Mouse (Mus musculus): ENCODE measurements at regions not wholly inside any gene's neighbourhood (a gene's known extent, or its start where the extent isn't known, plus 50 kb on each side); places are given as distances from the start of the nearest gene placed in this dataset.

DNA sequence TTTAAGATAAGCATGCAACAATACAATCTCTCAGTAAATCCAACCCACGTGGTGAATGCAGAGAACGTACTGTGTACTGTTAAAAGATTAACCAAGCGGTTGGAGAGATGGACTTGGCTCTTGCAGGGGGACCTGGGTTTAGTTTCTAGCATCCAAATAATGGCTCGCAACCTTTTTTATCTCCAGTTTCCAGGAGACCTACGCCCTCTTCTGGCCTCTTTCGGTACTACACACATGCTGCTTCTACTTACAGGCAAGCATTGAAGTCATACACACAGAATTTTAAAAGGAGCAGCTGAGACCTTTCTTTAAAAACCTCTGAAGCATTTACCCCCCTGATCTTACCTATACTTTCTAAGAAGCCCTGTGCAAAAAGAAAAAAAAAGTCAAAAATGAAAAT, 243.4 kb downstream of the Rpl36a-ps1 start:
- intact Hi-C loops (cut with DNase I): no loop called here
- DNase-seq (ENCODE audit: low spot score in 2 of 2): no peak

GRCm38 (mm10) chr14:98749086-98750027, 244.8 kb downstream of the Rpl36a-ps1 start:
- intact Hi-C loops (cut with DNase I): no loop called here
- no peak for DNase-seq (ENCODE audit: low spot score in 2 of 2)

- no peak for DNase-seq (ENCODE audit: low spot score in 2 of 2)
- intact Hi-C loops (cut with DNase I): no loop called here
These were observed 246.9 kb downstream of the Rpl36a-ps1 start for GRCm38 (mm10) chr14:98747159-98747775.

- no peak for DNase-seq (ENCODE audit: low spot score in 2 of 2)
- intact Hi-C loops (cut with DNase I): no loop called here
These were observed 263.7 kb downstream of the Rpl36a-ps1 start for GRCm38 (mm10) chr14:98730375-98730774.

- DNase-seq (ENCODE audit: low spot score in 2 of 2): no peak
- intact Hi-C loops (cut with DNase I): no loop called here
These were observed 265.3 kb downstream of the Rpl36a-ps1 start for GRCm38 (mm10) chr14:98728863-98729262.

- DNase-seq (ENCODE audit: low spot score in 2 of 2): no peak
- intact Hi-C loops (cut with DNase I): no loop called here
These were observed 271.6 kb downstream of the Rpl36a-ps1 start for GRCm38 (mm10) chr14:98722481-98722880.

GRCm38 (mm10) chr14:98721033-98721432, 273.1 kb downstream of the Rpl36a-ps1 start:
- intact Hi-C loops (cut with DNase I): no loop called here
- DNase-seq (ENCODE audit: low spot score in 2 of 2): no peak

DNA sequence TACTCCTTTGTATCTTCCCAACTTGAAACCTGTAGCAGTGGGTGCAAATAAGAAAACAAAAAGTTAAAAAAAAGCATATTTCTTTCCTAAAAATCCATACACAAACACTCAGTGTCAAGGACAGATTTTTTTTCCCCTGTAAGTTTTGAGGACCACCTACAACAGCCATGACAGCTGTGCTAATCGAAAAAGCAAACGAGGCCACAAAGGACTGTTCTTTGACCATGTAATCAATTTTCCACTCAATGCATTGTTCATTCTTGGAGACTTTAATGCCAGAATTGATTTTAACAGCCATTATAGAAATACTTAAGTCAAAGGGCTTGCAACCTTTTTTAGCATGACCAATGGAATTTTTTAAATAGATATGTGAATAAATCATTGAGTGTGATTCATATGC, 286.1 kb downstream of the Rpl36a-ps1 start:
- intact Hi-C loops (cut with DNase I): no loop called here
- no peak for DNase-seq (ENCODE audit: low spot score in 2 of 2)

GRCm38 (mm10) chr14:98707574-98707973, 286.5 kb downstream of the Rpl36a-ps1 start:
- intact Hi-C loops (cut with DNase I): no loop called here

DNA sequence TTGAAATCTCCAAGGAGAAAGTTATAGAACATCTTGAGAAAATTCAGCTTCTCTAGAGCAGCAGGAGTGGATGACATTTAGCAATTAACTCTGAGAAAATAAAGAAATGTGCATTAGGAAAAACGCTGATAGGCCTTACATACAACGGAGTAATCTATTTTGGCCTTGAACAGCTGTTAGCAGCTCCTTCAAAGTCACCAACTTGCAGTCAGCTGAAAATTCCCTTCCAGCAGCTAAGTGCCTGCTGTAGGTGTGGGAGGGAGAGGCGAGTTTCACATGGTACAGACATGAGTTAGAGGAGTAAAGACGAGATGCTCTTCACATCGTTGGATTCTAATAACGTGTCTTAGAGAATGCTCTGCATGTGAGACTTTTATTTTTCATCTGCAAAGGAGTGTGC, 290.8 kb downstream of the Rpl36a-ps1 start:
- peak; percentile 4 to 39 for DNase-seq (ENCODE audit: low spot score in 2 of 2)
- intact Hi-C loops (cut with DNase I): no loop called here

More at GRCm38 (mm10) chr14:98707574-98707973, 286.5 kb downstream of the Rpl36a-ps1 start:
- no peak for DNase-seq (ENCODE audit: low spot score in 2 of 2)

GRCm38 (mm10) chr14:98656533-98656932, 337.6 kb downstream of the Rpl36a-ps1 start:
- intact Hi-C loops (cut with DNase I): no loop called here
- DNase-seq (ENCODE audit: low spot score in 2 of 2): no peak

GRCm38 (mm10) chr14:98654191-98654809, 339.8 kb downstream of the Rpl36a-ps1 start:
- DNase-seq (ENCODE audit: low spot score in 2 of 2): no peak
- intact Hi-C loops (cut with DNase I): no loop called here

GRCm38 (mm10) chr14:98651221-98651620, 342.9 kb downstream of the Rpl36a-ps1 start:
- no peak for DNase-seq (ENCODE audit: low spot score in 2 of 2)
- intact Hi-C loops (cut with DNase I): no loop called here

- DNase-seq (ENCODE audit: low spot score in 2 of 2): no peak
- intact Hi-C loops (cut with DNase I): no loop called here
These were observed 343.6 kb downstream of the Rpl36a-ps1 start for GRCm38 (mm10) chr14:98650520-98650919.

- no peak for DNase-seq (ENCODE audit: low spot score in 2 of 2)
These were observed 346.5 kb downstream of the Rpl36a-ps1 start for GRCm38 (mm10) chr14:98647614-98648013.

GRCm38 (mm10) chr14:98643756-98644155, 350.4 kb downstream of the Rpl36a-ps1 start:
- intact Hi-C loops (cut with DNase I): no loop called here

More at GRCm38 (mm10) chr14:98647614-98648013, 346.5 kb downstream of the Rpl36a-ps1 start:
- intact Hi-C loops (cut with DNase I): no loop called here

DNA sequence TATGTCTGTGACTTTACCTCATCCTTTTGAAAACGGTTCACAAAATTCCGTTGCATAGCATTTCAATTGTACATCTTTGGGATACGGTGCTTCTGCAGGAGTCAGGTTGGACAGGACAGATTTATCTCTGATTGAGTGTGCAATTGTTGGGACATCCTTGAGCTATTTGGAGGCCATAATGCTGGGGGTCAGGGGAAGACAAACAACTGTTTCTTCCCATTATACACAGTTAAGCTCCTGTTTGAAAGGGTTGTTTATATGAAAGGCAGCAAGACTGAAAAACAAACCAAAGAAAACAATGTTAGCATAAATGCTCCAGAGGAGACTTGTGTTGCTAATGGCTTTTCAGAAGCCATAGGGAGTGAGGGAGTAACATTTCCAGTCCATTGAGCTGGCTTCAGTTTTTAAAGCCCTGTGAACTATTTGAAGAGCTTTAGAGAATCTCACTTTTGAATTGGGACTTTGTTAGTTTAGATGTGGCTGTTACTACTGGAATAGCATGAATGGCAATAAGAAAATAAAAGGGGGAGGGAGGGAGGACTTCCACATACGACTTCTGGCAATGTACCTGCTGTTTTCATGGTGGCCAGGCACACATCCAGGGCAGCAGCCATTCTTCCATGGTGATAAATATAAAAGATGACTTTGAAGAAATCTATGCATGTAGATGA, 351.3 kb downstream of the Rpl36a-ps1 start:
- DNase-seq (ENCODE audit: low spot score in 2 of 2): no peak
- intact Hi-C loops (cut with DNase I): no loop called here

More at GRCm38 (mm10) chr14:98643756-98644155, 350.4 kb downstream of the Rpl36a-ps1 start:
- no peak for DNase-seq (ENCODE audit: low spot score in 2 of 2)

GRCm38 (mm10) chr14:98629026-98629425, 365.1 kb downstream of the Rpl36a-ps1 start:
- DNase-seq (ENCODE audit: low spot score in 2 of 2): no peak
- intact Hi-C loops (cut with DNase I): no loop called here

- intact Hi-C loops (cut with DNase I): no loop called here
- peak in 1 of 2 experiments; percentile 5 for DNase-seq (ENCODE audit: low spot score in 2 of 2)
These were observed 367.6 kb downstream of the Rpl36a-ps1 start for GRCm38 (mm10) chr14:98626476-98626875.

- no peak for DNase-seq (ENCODE audit: low spot score in 2 of 2)
- intact Hi-C loops (cut with DNase I): no loop called here
These were observed 368.3 kb downstream of the Rpl36a-ps1 start for GRCm38 (mm10) chr14:98625867-98626266.
